Mouse (Mus musculus): ENCODE measurements around the gene Cd36. TPM values are rescaled to one million over a fixed set of nuclear protein-coding genes. Genes with fewer than 3 reads are reported as not detected.

Gene Cd36
- polyA plus RNA-seq, 1 experiment from 2014 or later: 11.4 TPM

DNA sequence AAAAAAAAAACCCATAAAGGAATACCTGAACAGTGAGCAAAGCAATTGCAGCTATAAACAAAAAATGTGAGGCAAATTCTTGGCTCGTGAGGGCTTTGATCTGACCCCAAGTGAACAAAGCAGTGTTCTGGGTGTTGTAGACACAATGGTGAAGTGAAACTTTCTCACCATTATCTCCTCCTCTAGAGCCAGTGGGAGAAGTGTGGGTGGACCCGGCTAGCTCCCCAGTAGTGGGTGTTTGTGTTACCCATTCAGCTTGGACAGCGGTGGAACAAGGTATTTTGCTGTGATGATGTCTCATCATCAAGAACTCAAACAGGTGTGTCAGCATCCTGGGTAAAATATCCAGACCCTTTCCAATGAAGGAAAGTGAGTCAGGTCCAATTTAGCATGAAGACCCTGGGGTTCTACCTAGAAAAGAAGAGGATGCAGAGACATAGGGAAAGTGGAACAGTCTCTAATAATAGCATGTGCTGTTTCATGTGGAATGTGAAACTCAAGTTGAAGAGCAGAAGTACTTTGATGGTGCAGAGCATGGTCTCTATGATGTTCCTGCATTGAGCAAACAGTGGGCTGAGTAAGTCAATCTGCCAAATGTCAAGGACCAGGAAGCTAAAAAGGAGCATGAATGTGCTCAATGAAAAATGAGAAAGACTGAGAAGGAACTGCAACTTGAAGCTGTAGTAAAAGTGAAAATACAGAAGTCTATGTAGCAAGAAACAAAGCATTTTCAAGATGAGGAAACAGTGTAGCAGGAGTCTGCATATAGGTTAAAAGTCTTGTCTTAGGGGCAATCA lies 34.3 kb downstream of the Cd36 start:
- whole genome bisulfite sequencing: 88% methylated on average over 3 of the region's 3 CpGs
- no peak for ATAC-seq (ENCODE audit: low FRiP score, low read depth)
- no peaks in the 10 kb centered on the region for H3K4me1 ChIP-seq

DNA sequence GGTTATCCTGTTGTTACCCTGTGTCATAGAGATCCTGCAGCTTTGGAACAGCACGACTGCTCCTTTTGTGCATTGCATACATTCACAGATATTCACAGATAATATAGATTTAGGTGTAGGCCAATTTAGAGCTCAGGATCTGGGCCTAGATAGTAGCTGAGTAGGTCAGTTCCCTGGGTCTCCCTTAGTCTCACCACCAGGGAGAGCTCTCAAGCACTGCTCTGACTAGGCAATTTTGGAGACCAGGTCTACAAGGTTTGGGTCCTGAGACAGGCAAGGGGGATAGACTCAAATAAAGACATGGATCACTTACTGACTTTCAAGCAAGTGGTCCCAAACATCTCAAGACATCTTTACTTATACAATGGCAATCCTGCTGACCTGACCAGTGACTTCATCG lies 38.0 kb downstream of the Cd36 start:
- Histone ChIP-seq H3K27me3 (no peaks in the 10 kb centered on the region), H3K9me3 (no peaks in the 10 kb centered on the region), H3K36me3 (no peaks in the 10 kb centered on the region), H3K27ac (no peak overlapping the region), H3K4me3 (no peak overlapping the region), H3K4me2 (replicated peaks) (no peak overlapping the region), H3K4me1 (no peaks in the 10 kb centered on the region), H3K9ac (no peak overlapping the region)
- ATAC-seq (ENCODE audit: low FRiP score, low read depth): no peak
- WGBS: 85% methylated on average over 2 of the region's 2 CpGs

More for the DNA sequence above, 34.3 kb downstream of the Cd36 start:
- H3K27me3 ChIP-seq: no peaks in the 10 kb centered on the region
- no peaks in the 10 kb centered on the region for H3K9me3 ChIP-seq
- H3K9ac ChIP-seq: no peak overlapping the region
- H3K36me3 ChIP-seq: no peaks in the 10 kb centered on the region
- no peak overlapping the region for H3K4me2 ChIP-seq (replicated peaks)
- H3K4me3 ChIP-seq: no peak overlapping the region
- H3K27ac ChIP-seq: no peak overlapping the region

DNA sequence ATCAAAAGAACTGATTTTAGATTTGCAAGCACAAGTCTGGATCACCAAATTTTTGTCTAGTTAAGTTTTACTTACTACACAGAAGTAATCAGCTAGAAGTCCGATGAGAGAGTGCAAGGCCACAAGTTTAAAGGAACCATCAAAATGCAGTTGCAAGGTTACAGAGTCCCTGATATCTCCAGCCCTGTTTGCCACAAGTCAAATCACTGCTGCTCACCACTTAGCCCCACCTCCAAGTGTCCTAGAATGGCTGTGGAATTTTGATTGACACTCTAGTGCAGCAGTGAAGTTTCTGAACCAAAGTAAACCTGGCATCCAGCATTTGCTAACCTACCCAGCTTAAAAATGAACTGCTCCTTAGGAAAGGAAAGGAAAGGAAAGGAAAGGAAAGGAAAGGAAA lies 39.0 kb downstream of the Cd36 start:
- no peak overlapping the region for H3K27ac ChIP-seq
- H3K9me3 ChIP-seq: no peaks in the 10 kb centered on the region
- H3K27me3 ChIP-seq: no peaks in the 10 kb centered on the region
- ATAC-seq (ENCODE audit: low FRiP score, low read depth): no peak
- H3K4me3 ChIP-seq: no peak overlapping the region
- no peak overlapping the region for H3K9ac ChIP-seq
- H3K4me1 ChIP-seq: no peaks in the 10 kb centered on the region
- no peak overlapping the region for H3K4me2 ChIP-seq (replicated peaks)
- WGBS: 82% methylated on average over 1 of the region's 1 CpGs
- no peaks in the 10 kb centered on the region for H3K36me3 ChIP-seq

DNA sequence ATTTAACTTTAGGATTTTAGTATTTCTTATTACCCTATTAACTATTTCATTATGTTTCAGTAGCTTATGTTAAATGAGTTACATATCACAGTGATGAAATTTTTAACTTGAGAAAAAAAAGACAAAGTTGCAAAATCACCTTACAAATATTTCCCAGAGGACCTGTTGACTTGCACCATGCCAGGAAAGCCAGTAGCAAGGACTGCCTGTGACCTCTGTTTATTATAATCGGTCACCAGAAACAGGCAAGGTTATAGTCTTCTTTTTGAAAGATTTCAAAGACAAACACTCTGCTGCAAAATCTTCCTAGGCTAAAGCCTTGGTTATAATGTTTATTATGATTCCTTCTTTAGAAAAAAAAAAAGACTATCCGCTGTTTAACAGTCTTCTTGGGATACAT lies 39.9 kb downstream of the Cd36 start:
- Histone ChIP-seq H3K4me1 (no peaks in the 10 kb centered on the region), H3K4me3 (no peak overlapping the region), H3K9ac (no peak overlapping the region), H3K9me3 (no peaks in the 10 kb centered on the region), H3K27ac (no peak overlapping the region), H3K36me3 (no peaks in the 10 kb centered on the region), H3K27me3 (no peaks in the 10 kb centered on the region), H3K4me2 (replicated peaks) (no peak overlapping the region)
- ATAC-seq (ENCODE audit: low FRiP score, low read depth): no peak
- 93% methylated on average over 2 of the region's 2 CpGs for WGBS

DNA sequence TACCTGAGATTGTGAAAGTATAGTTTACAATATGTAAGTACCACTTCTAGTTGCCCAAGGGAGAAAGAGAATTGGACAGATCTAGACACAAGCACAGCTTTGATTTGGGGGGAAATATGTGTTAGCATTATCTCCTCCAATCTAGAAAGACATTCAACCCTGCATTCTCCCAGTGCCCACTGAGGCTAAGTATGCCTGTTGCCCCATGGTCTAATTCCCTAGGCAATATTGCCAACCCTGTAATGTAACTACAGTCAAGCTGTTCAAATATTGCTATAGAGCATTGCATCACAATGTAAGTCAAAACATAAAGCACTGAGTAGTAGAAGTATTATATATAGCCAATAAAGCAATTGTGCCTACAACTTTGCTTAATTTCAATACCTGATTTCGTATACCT lies 40.3 kb downstream of the Cd36 start:
- no peak overlapping the region for H3K27ac ChIP-seq
- no peak overlapping the region for H3K9ac ChIP-seq
- no peaks in the 10 kb centered on the region for H3K9me3 ChIP-seq
- H3K27me3 ChIP-seq: no peaks in the 10 kb centered on the region
- H3K4me3 ChIP-seq: no peak overlapping the region
- no peak for ATAC-seq (ENCODE audit: low FRiP score, low read depth)
- WGBS: 81% methylated on average over 1 of the region's 1 CpGs
- H3K4me2 ChIP-seq (replicated peaks): no peak overlapping the region
- no peaks in the 10 kb centered on the region for H3K4me1 ChIP-seq
- no peaks in the 10 kb centered on the region for H3K36me3 ChIP-seq

DNA sequence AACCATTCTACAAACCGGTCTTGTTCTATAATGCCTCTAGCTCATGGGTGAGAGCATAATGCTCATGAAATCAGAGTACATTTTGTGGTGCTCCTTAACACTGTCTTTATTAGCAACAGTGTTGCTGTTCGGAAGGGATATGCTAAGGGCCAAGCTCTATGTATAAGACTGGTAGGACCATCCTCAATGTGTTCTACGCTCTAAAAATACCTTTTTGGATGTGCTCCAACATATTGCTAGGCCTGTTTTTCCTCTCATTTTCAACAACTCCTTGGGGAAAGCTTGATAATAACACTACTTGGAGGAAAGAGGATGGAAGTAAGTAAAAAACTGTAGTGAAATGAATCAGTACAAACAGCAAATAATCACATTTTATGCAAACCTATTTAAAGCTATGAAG lies 44.7 kb downstream of the Cd36 start:
- H3K27me3 ChIP-seq: no peaks in the 10 kb centered on the region
- H3K36me3 ChIP-seq: no peaks in the 10 kb centered on the region
- WGBS: 62% methylated on average over 3 of the region's 3 CpGs
- H3K27ac ChIP-seq: no peak overlapping the region
- H3K4me1 ChIP-seq: no peaks in the 10 kb centered on the region
- H3K4me3 ChIP-seq: no peak overlapping the region
- no peak overlapping the region for H3K9ac ChIP-seq
- H3K4me2 ChIP-seq (replicated peaks): no peak overlapping the region
- no peak; the same call in 1 of the 2 replicates for ATAC-seq (ENCODE audit: low FRiP score, low read depth)
- no peaks in the 10 kb centered on the region for H3K9me3 ChIP-seq

DNA sequence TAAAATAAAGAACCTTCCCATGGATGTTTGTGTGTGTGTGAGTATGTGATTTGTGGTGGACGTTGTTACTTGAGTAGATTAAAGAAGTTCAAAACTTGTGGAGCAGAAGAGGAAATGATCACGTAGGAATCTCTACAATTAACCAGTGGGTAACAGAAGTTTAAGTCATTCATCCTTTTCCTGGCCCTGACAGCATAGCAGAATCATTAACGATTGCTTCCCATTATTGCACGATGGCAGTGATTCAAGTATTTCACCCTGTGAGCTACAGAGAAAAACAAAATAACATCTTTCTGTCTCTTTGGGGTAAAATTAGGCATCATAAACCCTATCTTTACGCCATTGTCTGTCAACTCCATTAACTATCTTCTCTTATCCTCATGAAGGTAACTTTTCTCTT lies 45.3 kb downstream of the Cd36 start:
- H3K27ac ChIP-seq: no peak overlapping the region
- H3K4me3 ChIP-seq: no peak overlapping the region
- no peaks in the 10 kb centered on the region for H3K9me3 ChIP-seq
- no peaks in the 10 kb centered on the region for H3K36me3 ChIP-seq
- no peaks in the 10 kb centered on the region for H3K4me1 ChIP-seq
- WGBS: 71% methylated on average over 5 of the region's 5 CpGs
- H3K9ac ChIP-seq: no peak overlapping the region
- H3K4me2 ChIP-seq (replicated peaks): no peak overlapping the region
- no peak for ATAC-seq (ENCODE audit: low FRiP score, low read depth)
- H3K27me3 ChIP-seq: no peaks in the 10 kb centered on the region

DNA sequence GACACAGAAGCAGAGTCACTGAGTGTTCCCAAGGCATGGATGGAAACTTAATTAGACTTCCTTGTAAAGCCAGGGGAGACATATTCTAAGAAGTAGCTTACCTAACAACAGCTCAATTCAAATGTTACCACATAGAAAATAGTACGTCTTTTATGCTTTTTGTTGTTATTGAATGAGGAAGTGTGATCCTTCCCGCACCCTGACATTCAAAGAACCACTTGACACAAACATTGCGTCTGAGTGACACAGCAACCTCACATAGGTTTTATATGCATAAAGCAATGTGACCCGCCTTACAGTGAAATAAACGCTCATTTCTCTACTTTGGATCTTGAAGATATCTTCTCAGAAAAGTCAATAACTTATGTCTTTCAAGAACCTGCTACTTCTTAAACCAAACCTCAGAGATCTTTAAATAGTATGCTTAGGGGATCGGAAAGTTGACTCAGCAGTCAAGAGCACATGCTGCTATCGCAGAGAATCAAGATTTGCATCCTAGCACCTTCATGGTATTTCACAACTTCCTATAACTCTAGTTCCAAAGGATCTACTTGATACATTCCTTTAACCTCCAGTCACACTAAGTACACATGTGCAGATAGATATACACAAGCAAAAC lies 46.4 kb downstream of the Cd36 start:
- no peak overlapping the region for H3K27ac ChIP-seq
- H3K9ac ChIP-seq: no peak overlapping the region
- H3K36me3 ChIP-seq: no peaks in the 10 kb centered on the region
- H3K4me2 ChIP-seq (replicated peaks): no peak overlapping the region
- ATAC-seq (ENCODE audit: low FRiP score, low read depth): no peak
- H3K4me3 ChIP-seq: no peak overlapping the region
- WGBS: 84% methylated on average over 7 of the region's 7 CpGs
- H3K27me3 ChIP-seq: no peaks in the 10 kb centered on the region
- H3K9me3 ChIP-seq: no peaks in the 10 kb centered on the region
- H3K4me1 ChIP-seq: no peaks in the 10 kb centered on the region

DNA sequence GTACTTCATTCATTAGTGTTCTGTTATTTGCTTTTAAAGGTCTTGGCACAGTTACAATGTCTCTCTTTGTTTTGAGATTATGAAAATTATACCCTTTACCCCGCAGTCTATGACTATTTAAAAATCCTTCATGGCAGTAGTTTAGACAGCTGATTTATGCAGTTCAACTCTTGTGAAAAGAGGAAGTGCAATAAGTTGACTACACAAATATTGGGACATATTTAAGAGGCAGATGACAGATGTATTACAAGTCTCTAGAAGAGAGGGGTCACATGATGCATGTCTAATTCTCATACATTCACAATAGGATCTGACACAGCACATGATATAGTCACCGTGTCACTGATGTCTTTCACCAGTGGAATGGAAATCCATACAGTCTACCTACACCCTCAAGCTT lies 49.1 kb downstream of the Cd36 start:
- Histone ChIP-seq H3K9ac (no peak overlapping the region), H3K4me2 (replicated peaks) (no peak overlapping the region), H3K27me3 (no peaks in the 10 kb centered on the region), H3K4me1 (no peaks in the 10 kb centered on the region), H3K4me3 (no peak overlapping the region), H3K36me3 (no peaks in the 10 kb centered on the region), H3K9me3 (no peaks in the 10 kb centered on the region), H3K27ac (no peak overlapping the region)
- ATAC-seq (ENCODE audit: low FRiP score, low read depth): no peak
- WGBS: 71% methylated on average over 2 of the region's 2 CpGs

DNA sequence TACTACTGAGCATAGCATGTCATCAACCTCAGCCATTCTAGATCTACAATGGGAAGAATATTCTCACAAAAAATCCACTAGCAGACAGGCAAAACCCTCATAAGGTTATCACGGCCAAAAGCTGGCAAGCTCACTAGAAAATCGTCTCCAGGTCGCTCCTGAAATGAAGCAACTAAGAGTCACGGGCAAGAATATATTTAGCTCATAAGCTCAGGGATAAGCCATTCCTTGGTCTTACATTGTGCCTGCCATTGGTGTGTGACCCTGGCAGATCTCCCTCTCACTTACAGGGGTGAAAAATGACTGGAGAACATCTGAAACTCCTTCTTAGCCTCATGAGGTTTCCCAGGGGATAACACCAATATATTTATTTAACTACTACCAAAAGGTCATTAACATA lies 52.2 kb downstream of the Cd36 start:
- Histone ChIP-seq H3K4me2 (replicated peaks) (no peak overlapping the region), H3K36me3 (no peaks in the 10 kb centered on the region), H3K9ac (no peak overlapping the region), H3K4me3 (no peak overlapping the region), H3K27me3 (no peaks in the 10 kb centered on the region), H3K9me3 (no peaks in the 10 kb centered on the region), H3K27ac (no peak overlapping the region), H3K4me1 (no peaks in the 10 kb centered on the region)
- WGBS: 77% methylated on average over 4 of the region's 4 CpGs
- ATAC-seq (ENCODE audit: low FRiP score, low read depth): no peak

DNA sequence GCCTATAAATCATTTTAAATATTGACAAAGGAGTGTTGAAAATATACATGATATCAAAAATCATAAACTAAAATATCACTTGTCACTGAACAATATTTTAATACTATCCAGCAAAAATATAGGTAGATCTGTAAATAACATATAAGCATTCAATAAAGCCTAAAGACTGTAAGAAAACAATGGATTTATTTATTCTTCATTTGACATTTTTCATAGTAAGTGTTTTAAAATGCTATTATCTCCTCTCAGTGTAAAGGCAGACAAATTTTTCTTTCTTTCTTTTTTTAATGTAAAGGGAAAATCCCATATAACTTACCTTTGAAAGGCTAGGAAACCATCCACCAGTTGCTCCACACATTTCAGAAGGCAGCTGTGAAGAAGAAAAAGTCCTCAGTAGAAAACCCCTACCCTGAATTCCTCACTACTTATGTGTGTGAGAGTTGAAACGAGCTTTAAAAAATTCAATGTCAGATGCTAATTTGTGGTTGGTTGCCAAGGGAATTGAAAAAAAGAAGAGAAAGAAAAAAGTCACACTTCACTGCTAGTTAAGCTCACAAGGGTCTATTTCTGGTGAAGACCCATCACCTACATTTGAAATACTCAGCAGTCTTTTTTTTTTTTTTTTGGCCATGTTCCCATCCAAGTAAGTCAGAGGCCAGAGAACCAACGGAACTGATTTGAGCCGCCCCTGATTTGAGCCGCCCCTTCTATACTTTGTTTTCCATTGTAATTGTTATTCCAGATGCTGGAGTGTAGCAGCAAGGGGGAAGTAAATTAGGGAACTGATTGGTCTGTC lies 53.1 kb downstream of the Cd36 start:
- H3K4me2 ChIP-seq (replicated peaks): no peak overlapping the region
- WGBS: 15% methylated on average over 4 of the region's 4 CpGs
- H3K4me3 ChIP-seq: no peak overlapping the region
- peak; percentile 67; the same call in 1 of the 2 replicates for ATAC-seq (ENCODE audit: low FRiP score, low read depth)
- no peak overlapping the region for H3K9ac ChIP-seq
- H3K27me3 ChIP-seq: no peaks in the 10 kb centered on the region
- no peaks in the 10 kb centered on the region for H3K9me3 ChIP-seq
- 0 out of 2 replicates have a peak, but pooled peaks cover 2% of the 10 kb centered on the region for H3K4me1 ChIP-seq
- H3K27ac ChIP-seq: no peak overlapping the region
- no peaks in the 10 kb centered on the region for H3K36me3 ChIP-seq

DNA sequence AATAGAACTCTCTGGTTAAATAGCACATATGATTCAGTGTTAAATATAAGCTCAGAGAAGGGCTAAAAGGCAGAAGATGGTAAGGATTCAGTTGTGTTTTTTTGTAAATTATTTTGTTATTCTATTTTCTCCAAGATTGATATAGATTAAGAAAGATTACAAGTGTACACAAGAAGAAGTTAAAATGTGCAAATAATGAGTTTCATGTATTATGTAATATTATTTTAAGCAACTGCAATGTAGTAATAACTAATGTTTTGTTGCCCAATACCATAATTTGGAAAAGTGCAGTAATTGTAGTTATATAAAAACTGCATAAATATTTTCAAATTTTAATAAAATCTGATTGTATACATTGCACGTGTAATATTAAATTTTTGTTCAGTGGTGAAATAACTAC lies 54.8 kb downstream of the Cd36 start:
- peaks cover 5% of the 10 kb centered on the region; the same call in 1 of the 2 replicates for H3K4me1 ChIP-seq
- no peaks in the 10 kb centered on the region for H3K27me3 ChIP-seq
- no peak overlapping the region for H3K9ac ChIP-seq
- no peaks in the 10 kb centered on the region for H3K9me3 ChIP-seq
- no peak overlapping the region for H3K4me3 ChIP-seq
- H3K27ac ChIP-seq: no peak overlapping the region
- WGBS: 94% methylated on average over 1 of the region's 1 CpGs
- H3K4me2 ChIP-seq (replicated peaks): no peak overlapping the region
- no peaks in the 10 kb centered on the region for H3K36me3 ChIP-seq
- ATAC-seq (ENCODE audit: low FRiP score, low read depth): no peak

All from limb, embryonic 13.5 days (tissue).